Mouse (Mus musculus): ENCODE results near the gene Zbtb4. TPM values are rescaled to one million over a fixed set of nuclear protein-coding genes. Genes with fewer than 3 reads are reported as not detected.

Zbtb4 gene
- polyA plus RNA-seq, 1 experiment = 69.8 TPM

- no peak for DNase-seq
- Histone ChIP-seq H3K27ac (ENCODE audit: insufficient read depth, low read length) (no peak overlapping the region), H3K4me1 (ENCODE audit: control insufficient read depth, insufficient read depth, low read length) (peaks cover 7% of the 10 kb centered on the region; the same call in 1 of the 2 replicates), H3K4me3 (replicated peaks; ENCODE audit: insufficient read depth, low read depth, low read length) (no peak overlapping the region), H3K27me3 (ENCODE audit: control insufficient read depth, insufficient read depth, low read length) (no peaks in the 10 kb centered on the region)
- 4% methylated on average over 13 of the region's 13 CpGs for WGBS
- TF ChIP-seq POLR2A (IDR thresholded peaks at IDR 0.05; ENCODE audit: borderline replicate concordance, insufficient read depth, low read length) = no peak
- TF ChIP-seq CTCF (IDR thresholded peaks at IDR 0.05; ENCODE audit: borderline replicate concordance, insufficient read depth, low read depth, low read length) = no peak
These were observed 30.3 kb downstream of the Zbtb4 start for GRCm38 (mm10) chr11:69795983-69796435.

- H3K4me1 ChIP-seq (ENCODE audit: control insufficient read depth, insufficient read depth, low read length) = peaks cover 7% of the 10 kb centered on the region; the same call in 1 of the 2 replicates
These were observed 32.2 kb downstream of the Zbtb4 start for GRCm38 (mm10) chr11:69797924-69798323.

DNA sequence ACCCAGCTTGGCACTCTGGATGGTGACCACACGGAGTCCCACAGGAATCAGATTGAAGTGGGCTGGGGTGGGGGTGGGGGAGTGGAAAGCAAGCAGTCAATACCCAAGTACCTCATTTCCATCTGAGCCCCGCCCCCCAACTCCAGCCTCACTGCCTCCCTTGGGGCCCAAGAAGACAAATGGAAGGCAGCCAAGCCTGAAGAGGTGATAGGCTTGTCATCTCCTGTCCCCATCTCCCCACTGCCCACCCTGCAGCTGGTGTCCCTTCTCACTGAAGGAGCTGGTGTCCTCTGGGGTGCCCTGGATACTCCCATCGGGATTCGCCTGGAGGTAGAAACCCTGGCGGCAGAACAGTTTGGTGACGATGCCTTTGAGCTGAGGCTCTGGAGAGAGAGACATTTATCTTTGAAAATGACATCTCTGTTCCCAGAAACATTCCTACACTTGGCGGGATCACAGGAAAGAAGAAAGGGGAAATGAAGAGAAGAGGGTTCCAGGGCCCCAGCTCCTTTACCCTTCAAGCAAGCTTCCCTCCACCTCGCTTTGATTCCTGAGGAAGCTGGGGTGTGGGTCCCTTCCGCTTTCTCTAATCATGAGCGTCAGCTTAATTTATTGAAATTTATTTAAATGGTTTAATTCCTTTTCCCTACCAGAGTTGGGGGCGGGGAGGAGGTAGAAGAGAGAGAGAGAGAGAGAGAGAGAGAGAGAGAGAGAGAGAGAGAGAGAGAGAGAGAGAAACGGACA, 33.9 kb downstream of the Zbtb4 start:
- WGBS = 45% methylated on average over 12 of the region's 12 CpGs
- no peak for TF ChIP-seq POLR2A (IDR thresholded peaks at IDR 0.05; ENCODE audit: borderline replicate concordance, insufficient read depth, low read length)
- TF ChIP-seq CTCF (IDR thresholded peaks at IDR 0.05; ENCODE audit: borderline replicate concordance, insufficient read depth, low read depth, low read length) = no peak
- peaks cover 1% of the 10 kb centered on the region; the same call in 1 of the 2 replicates for H3K27me3 ChIP-seq (ENCODE audit: control insufficient read depth, insufficient read depth, low read length)

More at GRCm38 (mm10) chr11:69797924-69798323, 32.2 kb downstream of the Zbtb4 start:
- TF ChIP-seq CTCF (IDR thresholded peaks at IDR 0.05; ENCODE audit: borderline replicate concordance, insufficient read depth, low read depth, low read length) = no peak
- no peak for TF ChIP-seq POLR2A (IDR thresholded peaks at IDR 0.05; ENCODE audit: borderline replicate concordance, insufficient read depth, low read length)
- no peak for DNase-seq
- no peak overlapping the region for H3K27ac ChIP-seq (ENCODE audit: insufficient read depth, low read length)
- peaks cover 1% of the 10 kb centered on the region; the same call in 1 of the 2 replicates for H3K27me3 ChIP-seq (ENCODE audit: control insufficient read depth, insufficient read depth, low read length)
- WGBS = 85% methylated on average over 7 of the region's 7 CpGs
- no peak overlapping the region for H3K4me3 ChIP-seq (replicated peaks; ENCODE audit: insufficient read depth, low read depth, low read length)

GRCm38 (mm10) chr11:69800138-69800391, 34.4 kb downstream of the Zbtb4 start:
- WGBS = 8% methylated on average over 11 of the region's 11 CpGs
- H3K4me3 ChIP-seq (replicated peaks; ENCODE audit: insufficient read depth, low read depth, low read length) = no peak overlapping the region
- no peak for TF ChIP-seq POLR2A (IDR thresholded peaks at IDR 0.05; ENCODE audit: borderline replicate concordance, insufficient read depth, low read length)
- TF ChIP-seq CTCF (IDR thresholded peaks at IDR 0.05; ENCODE audit: borderline replicate concordance, insufficient read depth, low read depth, low read length) = no peak
- DNase-seq = no peak
- H3K27me3 ChIP-seq (ENCODE audit: control insufficient read depth, insufficient read depth, low read length) = peaks cover 1% of the 10 kb centered on the region; the same call in 1 of the 2 replicates
- H3K27ac ChIP-seq (ENCODE audit: insufficient read depth, low read length) = no peak overlapping the region
- peaks cover 7% of the 10 kb centered on the region; the same call in 1 of the 2 replicates for H3K4me1 ChIP-seq (ENCODE audit: control insufficient read depth, insufficient read depth, low read length)

More for the DNA sequence above, 33.9 kb downstream of the Zbtb4 start:
- no peak overlapping the region for H3K27ac ChIP-seq (ENCODE audit: insufficient read depth, low read length)
- no peak for DNase-seq
- H3K4me1 ChIP-seq (ENCODE audit: control insufficient read depth, insufficient read depth, low read length) = peaks cover 7% of the 10 kb centered on the region; the same call in 1 of the 2 replicates
- H3K4me3 ChIP-seq (replicated peaks; ENCODE audit: insufficient read depth, low read depth, low read length) = no peak overlapping the region

DNA sequence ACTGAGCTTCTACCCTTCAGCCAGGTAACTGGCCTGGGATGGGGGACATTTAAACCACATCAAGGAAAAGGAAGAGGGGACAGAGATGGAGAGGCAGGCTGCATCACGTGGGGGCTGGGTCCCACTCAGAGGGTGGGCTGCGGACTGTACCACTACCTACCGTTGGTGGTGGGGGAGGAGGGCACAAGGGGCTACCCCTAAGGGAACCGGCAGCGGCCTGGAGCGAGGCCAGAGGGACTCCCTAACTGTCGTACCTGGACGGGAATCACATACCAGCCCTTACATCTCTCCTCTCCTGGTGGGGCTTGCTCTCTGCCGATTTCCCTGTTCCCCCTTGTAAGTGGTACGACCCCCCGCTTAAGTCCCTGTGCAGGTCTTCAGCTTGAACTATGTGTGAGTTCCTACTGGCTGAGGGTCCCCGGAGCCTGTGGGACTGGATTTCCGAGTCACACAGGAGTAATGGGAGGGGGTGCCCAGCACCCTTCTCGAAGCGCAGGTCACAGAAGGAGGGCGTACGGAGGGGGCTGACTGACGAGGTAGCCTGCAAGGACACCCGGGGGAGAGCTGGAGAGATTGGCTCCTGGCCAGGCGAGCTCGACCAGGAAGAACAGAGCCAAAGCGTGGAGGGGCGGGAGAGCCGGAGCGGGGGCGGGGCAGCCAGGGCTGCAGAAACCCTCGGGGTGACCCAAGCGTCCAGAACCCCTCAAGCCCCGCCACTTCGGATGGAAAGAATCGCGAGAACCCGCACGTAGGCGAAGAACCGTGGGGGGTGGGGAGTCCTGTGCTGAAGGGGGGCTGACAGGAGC, 34.9 kb downstream of the Zbtb4 start:
- Histone ChIP-seq H3K27ac (ENCODE audit: insufficient read depth, low read length) (no peak overlapping the region), H3K27me3 (ENCODE audit: control insufficient read depth, insufficient read depth, low read length) (peaks cover 1% of the 10 kb centered on the region; the same call in 1 of the 2 replicates), H3K4me1 (ENCODE audit: control insufficient read depth, insufficient read depth, low read length) (peaks cover 7% of the 10 kb centered on the region; the same call in 1 of the 2 replicates), H3K4me3 (replicated peaks; ENCODE audit: insufficient read depth, low read depth, low read length) (peak overlapping the region; percentile 8)
- no peak for DNase-seq
- 2% methylated on average over 35 of the region's 36 CpGs for WGBS
- no peak for TF ChIP-seq CTCF (IDR thresholded peaks at IDR 0.05; ENCODE audit: borderline replicate concordance, insufficient read depth, low read depth, low read length)
- no peak for TF ChIP-seq POLR2A (IDR thresholded peaks at IDR 0.05; ENCODE audit: borderline replicate concordance, insufficient read depth, low read length)

- Histone ChIP-seq H3K4me3 (replicated peaks; ENCODE audit: insufficient read depth, low read depth, low read length) (peak within 1 kb of the TSS; percentile 54), H3K27me3 (ENCODE audit: control insufficient read depth, insufficient read depth, low read length) (peaks cover 1% of the 10 kb centered on the region; the same call in 1 of the 2 replicates), H3K4me1 (ENCODE audit: control insufficient read depth, insufficient read depth, low read length) (peaks cover 7% of the 10 kb centered on the region; the same call in 1 of the 2 replicates), H3K27ac (ENCODE audit: insufficient read depth, low read length) (no peak within 1 kb of the TSS)
- TF ChIP-seq POLR2A (IDR thresholded peaks at IDR 0.05; ENCODE audit: borderline replicate concordance, insufficient read depth, low read length) (no peak), CTCF (IDR thresholded peaks at IDR 0.05; ENCODE audit: borderline replicate concordance, insufficient read depth, low read depth, low read length) (no peak)
- DNase-seq = no peak
- 3% methylated on average over 33 of the region's 33 CpGs for WGBS
These were observed 35.8 kb downstream of the Zbtb4 start, which contains the start of gene Fgf11 for GRCm38 (mm10) chr11:69801379-69801977. Fgf11 (minus strand) TSS chr11:69801857.

DNA sequence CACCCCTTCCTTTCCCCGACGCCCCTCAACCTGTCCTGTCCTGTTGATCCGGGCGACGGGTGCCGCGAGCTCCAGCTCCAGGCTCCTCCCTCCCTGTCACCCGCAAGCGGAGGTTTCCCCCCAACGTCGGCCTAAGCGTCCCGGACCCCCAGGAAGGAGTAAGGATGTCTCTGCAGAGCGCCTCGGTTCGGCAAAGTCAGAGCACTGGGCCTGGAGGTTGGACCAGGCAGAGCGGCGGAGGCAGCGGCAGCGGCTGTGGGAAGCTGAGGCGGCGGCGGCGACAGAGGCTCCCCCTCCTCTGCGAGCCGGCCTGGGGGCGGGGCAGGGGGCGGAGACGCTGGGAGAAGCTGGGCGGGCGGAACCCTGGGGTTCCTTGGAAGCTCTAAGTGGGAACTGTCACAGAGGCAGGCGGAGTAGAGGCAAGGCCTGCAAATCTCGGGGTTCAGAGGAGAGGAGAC, 37.0 kb downstream of the Zbtb4 start:
- peak; percentile 66 to 68 for DNase-seq
- Histone ChIP-seq H3K27me3 (ENCODE audit: control insufficient read depth, insufficient read depth, low read length) (peaks cover 1% of the 10 kb centered on the region; the same call in 1 of the 2 replicates), H3K4me1 (ENCODE audit: control insufficient read depth, insufficient read depth, low read length) (peaks cover 7% of the 10 kb centered on the region; the same call in 1 of the 2 replicates), H3K4me3 (replicated peaks; ENCODE audit: insufficient read depth, low read depth, low read length) (peak overlapping the region; percentile 54), H3K27ac (ENCODE audit: insufficient read depth, low read length) (no peak overlapping the region)
- 8% methylated on average over 33 of the region's 33 CpGs for WGBS
- TF ChIP-seq POLR2A (IDR thresholded peaks at IDR 0.05; ENCODE audit: borderline replicate concordance, insufficient read depth, low read length) (0 out of 2 replicates have a peak, but pooled peaks have one; percentile 18), CTCF (IDR thresholded peaks at IDR 0.05; ENCODE audit: borderline replicate concordance, insufficient read depth, low read depth, low read length) (no peak)
